Mouse (Mus musculus) hindbrain, embryonic 15.5 days (tissue): ENCODE measurements at regions not wholly inside any gene's neighbourhood (a gene's known extent, or its start where the extent isn't known, plus 50 kb on each side); places are given as distances from the start of the nearest gene placed in this dataset.
"Not testable (repeated sequence)": the region's sequence is repeated elsewhere in the genome, so short reads cannot be mapped to it uniquely, and the experiment has no call there.

Source experiments
- ATAC-seq: fragments of 200-750 bp; cut with Nextera tagmentation; 2 replicates; pipeline ENCODE4 v1.8.0; 2017; ENCODE audit warnings: low read depth, moderate number of reproducible peaks, moderate TSS enrichment; ENCODE audit not compliant: low FRiP score
- H3K27ac ChIP-seq: fragments of 300-500 bp; sonication (generic); replicated peaks from 2 replicates; pipeline ENCODE4 v1.5.1; 2015; ENCODE audit warnings: mild to moderate bottlenecking, inconsistent platforms
- H3K27me3 ChIP-seq: fragments of 300-500 bp; sonication (generic); 2 replicates; pipeline ENCODE4 v1.6.1; 2015; ENCODE audit warnings: control low read depth, inconsistent platforms
- H3K36me3 ChIP-seq: fragments of 300-500 bp; sonication (generic); 2 replicates; pipeline ENCODE4 v1.6.1; 2015; ENCODE audit warnings: control low read depth, inconsistent platforms
- H3K4me1 ChIP-seq: fragments of 300-500 bp; sonication (generic); replicated peaks from 2 replicates; pipeline ENCODE4 v1.6.1; 2015; ENCODE audit warnings: control low read depth, inconsistent platforms
- H3K4me2 ChIP-seq: fragments of 300-500 bp; sonication (generic); 2 replicates; pipeline ENCODE4 v1.6.1; 2015; ENCODE audit warnings: moderate library complexity, mild to moderate bottlenecking, inconsistent platforms
- H3K4me3 ChIP-seq: fragments of 300-500 bp; sonication (generic); 2 replicates; pipeline ENCODE4 v1.5.1; 2015; ENCODE audit warnings: mild to moderate bottlenecking, inconsistent platforms
- H3K9ac ChIP-seq: fragments of 300-500 bp; sonication (generic); 2 replicates; pipeline ENCODE4 v1.6.1; 2015; ENCODE audit warnings: inconsistent platforms
- H3K9me3 ChIP-seq: fragments of 300-500 bp; sonication (generic); 2 replicates; pipeline ENCODE4 v1.6.1; 2016; ENCODE audit warnings: control low read depth, inconsistent platforms
- WGBS: fragments of 180-500 bp; shearing (Covaris S2); methylation state at CpG from one replicate; pipeline ENCODE4 v1.1.7; 2015; 5-methylcytosine and 5-hydroxymethylcytosine counted together

DNA sequence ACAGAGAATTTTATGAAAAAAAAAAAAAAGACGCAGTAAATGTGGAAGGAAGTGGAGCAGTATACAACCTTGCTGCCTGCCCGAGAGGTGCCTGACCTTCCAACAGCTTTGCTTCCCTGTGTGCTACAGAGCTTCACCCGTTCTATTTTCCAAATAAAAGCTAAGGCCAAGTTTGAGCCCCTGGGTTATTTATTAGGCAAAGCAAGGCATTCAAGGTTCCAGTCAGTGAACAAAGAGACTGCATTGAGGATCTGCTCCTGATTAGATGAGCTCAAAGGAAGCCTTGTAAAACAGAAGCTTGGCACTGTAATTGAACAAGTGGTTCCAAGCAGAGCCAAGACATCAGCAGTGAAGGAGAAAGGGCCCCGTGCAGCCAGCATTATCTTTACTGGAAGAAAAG lies 236.4 kb downstream of the Tmem114 start:
- 43% methylated on average over 4 of the region's 4 CpGs for WGBS
- Histone ChIP-seq H3K4me1 (no peaks in the 10 kb centered on the region), H3K4me2 (no peak overlapping the region), H3K4me3 (no peak overlapping the region), H3K27me3 (no peaks in the 10 kb centered on the region), H3K27ac (no peak overlapping the region), H3K9ac (no peak overlapping the region), H3K9me3 (no peaks in the 10 kb centered on the region), H3K36me3 (no peaks in the 10 kb centered on the region)
- no peak for ATAC-seq

DNA sequence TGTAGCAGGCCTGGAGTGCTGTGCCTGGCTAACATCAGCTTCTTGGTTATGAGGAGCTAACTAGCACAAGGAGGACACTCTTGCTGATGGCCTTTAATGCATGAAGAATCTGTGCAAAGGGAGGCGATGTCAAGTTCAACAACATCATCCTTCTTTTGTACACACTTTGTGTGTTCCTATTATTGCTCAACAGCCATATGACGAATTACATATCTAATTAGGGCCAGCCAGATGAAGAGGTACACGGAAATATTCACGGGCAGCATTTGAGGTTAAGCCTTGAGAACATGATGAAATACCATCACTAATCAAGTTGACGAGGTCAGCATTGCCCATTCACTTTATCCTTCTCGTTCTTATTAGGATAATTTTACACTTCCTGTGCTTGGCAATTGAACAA lies 240.2 kb downstream of the Tmem114 start:
- no peaks in the 10 kb centered on the region for H3K27me3 ChIP-seq
- no peaks in the 10 kb centered on the region for H3K4me1 ChIP-seq
- WGBS: 61% methylated on average over 6 of the region's 6 CpGs
- H3K27ac ChIP-seq: no peak overlapping the region
- ATAC-seq: no peak
- H3K4me2 ChIP-seq: no peak overlapping the region
- no peak overlapping the region for H3K9ac ChIP-seq
- no peak overlapping the region for H3K4me3 ChIP-seq
- H3K36me3 ChIP-seq: no peaks in the 10 kb centered on the region
- H3K9me3 ChIP-seq: no peaks in the 10 kb centered on the region

DNA sequence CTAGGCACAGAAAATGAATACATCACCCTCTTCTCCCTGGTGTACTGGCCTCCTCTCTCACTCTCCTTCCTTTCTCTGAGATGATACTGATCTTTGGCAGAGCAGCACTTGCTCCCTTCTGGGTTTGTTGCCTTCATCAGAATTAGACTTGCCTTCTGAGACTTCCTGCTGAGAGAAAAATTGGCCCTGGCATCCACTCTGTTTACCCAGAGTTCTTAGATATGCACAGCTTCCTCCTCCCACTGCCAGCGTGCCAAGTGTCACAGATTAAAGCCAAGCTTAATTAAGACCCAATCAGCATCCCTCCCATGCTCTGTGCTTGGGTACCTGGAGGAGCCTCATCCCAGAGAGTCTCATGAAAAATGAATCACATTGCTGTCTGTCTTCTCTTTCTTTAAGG lies 246.0 kb downstream of the Tmem114 start:
- no peaks in the 10 kb centered on the region for H3K4me1 ChIP-seq
- no peak overlapping the region for H3K4me3 ChIP-seq
- ATAC-seq: no peak
- no peaks in the 10 kb centered on the region for H3K9me3 ChIP-seq
- H3K27me3 ChIP-seq: no peaks in the 10 kb centered on the region
- H3K9ac ChIP-seq: no peak overlapping the region
- no peaks in the 10 kb centered on the region for H3K36me3 ChIP-seq
- no peak overlapping the region for H3K4me2 ChIP-seq
- WGBS: 20% methylated on average over 1 of the region's 1 CpGs
- no peak overlapping the region for H3K27ac ChIP-seq

DNA sequence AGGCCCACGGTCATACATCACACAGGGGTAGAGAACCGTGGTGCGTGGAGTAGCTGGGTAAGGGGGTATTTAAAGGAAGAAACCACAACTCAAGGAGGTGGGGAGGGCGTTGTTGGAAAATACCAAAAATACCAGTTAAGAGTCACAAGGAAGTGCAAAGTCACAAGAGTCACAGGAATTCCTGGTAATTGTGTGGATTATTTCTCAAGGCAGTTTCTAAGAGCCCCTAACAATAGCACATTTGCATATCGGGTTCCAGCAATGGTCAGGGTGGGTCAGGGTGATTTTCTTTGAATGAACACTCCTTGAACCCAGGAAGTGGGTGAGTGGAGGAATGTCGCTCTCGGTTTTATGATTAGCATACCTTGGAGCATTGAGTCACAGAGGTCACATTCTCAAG lies 247.7 kb downstream of the Tmem114 start:
- not testable (repeated sequence) for H3K27ac ChIP-seq, H3K4me2 ChIP-seq, H3K9me3 ChIP-seq, H3K9ac ChIP-seq, H3K36me3 ChIP-seq, H3K4me1 ChIP-seq, H3K4me3 ChIP-seq, ATAC-seq, H3K27me3 ChIP-seq
- 94% methylated on average over 7 of the region's 7 CpGs for WGBS

DNA sequence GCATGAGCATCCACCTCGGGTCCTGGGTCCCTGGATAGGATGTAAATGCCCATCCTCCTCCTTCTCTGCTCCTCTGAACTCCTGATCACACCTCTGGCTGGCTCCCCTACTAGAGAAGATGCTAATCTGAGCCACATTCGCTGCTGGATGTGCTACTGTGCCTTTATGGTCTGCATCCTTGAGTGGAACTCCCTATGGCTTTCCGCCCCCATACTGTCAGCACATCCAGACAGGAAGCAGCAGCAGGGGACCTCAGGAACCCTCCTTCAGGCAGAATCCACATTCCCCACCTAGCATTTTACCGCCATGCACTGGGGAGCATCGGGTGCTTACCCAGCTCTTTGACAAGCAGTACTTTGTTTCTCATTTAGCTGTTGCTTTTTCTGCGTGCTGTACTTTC lies 248.8 kb downstream of the Tmem114 start:
- no peak overlapping the region for H3K9ac ChIP-seq
- no peak overlapping the region for H3K27ac ChIP-seq
- WGBS: 65% methylated on average over 6 of the region's 6 CpGs
- no peaks in the 10 kb centered on the region for H3K4me1 ChIP-seq
- no peak for ATAC-seq
- H3K4me2 ChIP-seq: no peak overlapping the region
- no peaks in the 10 kb centered on the region for H3K36me3 ChIP-seq
- H3K4me3 ChIP-seq: no peak overlapping the region
- peaks cover 2% of the 10 kb centered on the region; the same call in 1 of the 2 replicates for H3K27me3 ChIP-seq
- H3K9me3 ChIP-seq: no peaks in the 10 kb centered on the region
